Mouse (Mus musculus) inflammation-experienced regulatory T-cells, adult 16 weeks (primary cell): ENCODE data around the gene Rhot1. TPM values are rescaled to one million over a fixed set of nuclear protein-coding genes. Genes with fewer than 3 reads are reported as not detected.

Source experiments
- polyA plus RNA-seq: library from polyadenylated mRNA; unstranded; fragments of 100-300 nt; shearing (Covaris generic); gene quantifications from one replicate; pipeline ENCODE4 v1.2.1, GENCODE M21; 2017

Rhot1 gene
- 34.8 TPM for polyA plus RNA-seq

DNA sequence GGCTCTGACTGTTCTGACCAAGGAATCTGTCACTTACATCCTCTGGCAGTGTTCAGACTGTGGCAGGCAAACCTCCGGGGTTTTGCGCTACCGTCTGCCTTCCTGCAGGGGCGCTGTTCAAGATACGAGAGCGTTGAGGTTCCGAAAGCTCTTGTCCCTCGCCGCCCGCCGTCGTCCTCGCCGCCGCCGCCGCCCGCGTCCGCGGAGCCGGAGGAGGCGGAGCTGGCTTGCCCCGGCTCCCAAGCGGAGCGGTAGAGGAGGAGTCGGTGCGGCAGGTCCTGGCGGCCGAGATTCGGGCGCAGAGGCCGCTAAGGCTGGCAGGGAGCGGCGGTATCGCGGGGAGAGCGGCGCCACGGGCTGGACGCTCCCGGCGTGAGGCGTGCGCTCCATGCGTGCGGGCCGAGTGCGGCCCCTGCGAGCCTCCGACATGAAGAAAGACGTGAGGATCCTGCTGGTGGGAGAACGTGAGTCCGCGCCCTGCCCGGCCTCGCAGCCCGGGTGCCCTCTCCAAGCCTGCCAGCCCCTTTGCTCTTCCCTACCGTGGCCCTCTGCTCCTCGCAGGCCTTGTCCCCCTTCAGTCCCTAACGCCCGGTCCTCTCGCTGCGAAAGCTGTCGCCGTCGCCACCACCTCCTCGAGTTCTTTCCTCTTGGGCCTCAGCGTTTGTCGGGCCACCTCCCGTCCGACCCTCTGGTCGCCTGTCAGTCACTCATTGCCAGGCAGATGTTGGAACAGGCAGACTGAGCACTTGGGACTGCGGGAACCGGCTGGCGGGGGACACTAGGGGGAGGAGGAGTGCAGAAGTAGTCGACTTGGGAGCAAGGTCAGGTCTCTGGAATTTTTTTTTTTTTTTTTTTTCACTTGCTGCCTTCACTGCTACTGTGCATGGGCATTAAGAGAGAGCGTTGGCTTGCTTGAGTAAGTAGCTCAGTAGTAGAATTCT, at the start of gene Rhot1:
Gene Rhot1, plus strand, starts transcription at position 160 of the 941 bp plus-strand sequence.

DNA sequence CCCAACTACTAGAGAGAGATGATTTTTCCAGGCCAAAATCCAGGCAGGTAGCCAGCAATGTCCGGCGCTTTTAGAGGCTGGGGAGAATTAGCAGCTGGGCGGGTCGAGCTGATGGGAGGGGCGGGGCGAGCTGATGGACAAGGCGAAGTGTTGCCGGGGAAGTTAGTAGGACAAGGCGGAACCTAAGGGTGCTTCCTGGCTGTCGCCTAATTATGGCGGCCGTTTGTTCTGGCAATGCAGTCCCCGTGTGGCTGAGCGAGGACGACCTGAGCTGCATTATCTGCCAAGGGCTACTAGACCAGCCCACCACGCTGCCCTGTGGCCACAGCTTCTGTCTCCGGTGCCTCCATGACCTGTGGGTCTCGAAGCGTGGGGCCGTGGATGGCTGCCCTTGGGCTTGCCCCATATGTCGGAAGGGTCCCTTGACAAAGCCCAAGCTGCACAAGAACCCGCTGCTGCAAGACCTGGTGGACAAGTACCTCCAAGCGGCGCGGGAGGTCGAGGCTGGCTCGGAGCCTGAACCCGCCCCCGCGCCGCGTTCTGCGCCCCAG, 25.0 kb upstream of the Rhot1 start, which contains the start of gene Rnf135:
Gene Rnf135, plus strand, starts transcription at position 147 of the 551 bp plus-strand sequence.

GRCm38 (mm10) chr11:80300551-80301315, 91.9 kb downstream of the Rhot1 start, which contains the start of gene Rhbdl3:
Gene Rhbdl3 (plus strand): TSS chr11:80300912.

Other genes with a start within 250 kb of the Rhot1 start
- 67.4 TPM for gene Utp6, start 246.6 kb upstream of the Rhot1 start, polyA plus RNA-seq
- gene Suz12, start 215.9 kb upstream of the Rhot1 start, polyA plus RNA-seq, result 11.4 TPM
- 400 TPM for gene Crlf3, start 128.0 kb upstream of the Rhot1 start, polyA plus RNA-seq
- 5.9 TPM for gene Atad5, start 119.6 kb upstream of the Rhot1 start, polyA plus RNA-seq
- gene Tefm, start 66.8 kb upstream of the Rhot1 start, polyA plus RNA-seq, result 26.4 TPM
- gene Adap2, start 54.9 kb upstream of the Rhot1 start, polyA plus RNA-seq, result 0.22 TPM
- 21.4 TPM for gene Rnf135, start 25.2 kb upstream of the Rhot1 start, polyA plus RNA-seq
- 0.87 TPM for gene Rhbdl3, start 91.9 kb downstream of the Rhot1 start, polyA plus RNA-seq
- 17.5 TPM for gene 5730455P16Rik, start 169.0 kb downstream of the Rhot1 start, polyA plus RNA-seq
- 293 TPM for gene Zfp207, start 174.3 kb downstream of the Rhot1 start, polyA plus RNA-seq
- gene Psmd11, start 219.6 kb downstream of the Rhot1 start, polyA plus RNA-seq, result 208 TPM